Mouse (Mus musculus) lung, embryonic 14.5 days (tissue): ENCODE results near the gene Rbm8a. TPM values are rescaled to one million over a fixed set of nuclear protein-coding genes. Genes with fewer than 3 reads are reported as not detected.

Source experiments
- ATAC-seq: fragments of 200-750 bp; cut with Nextera tagmentation; 2 replicates; pipeline ENCODE4 v1.8.0; 2017; ENCODE audit warnings: mild to moderate bottlenecking, moderate TSS enrichment, moderate library complexity; ENCODE audit not compliant: insufficient read depth
- DNase-seq: peaks from one replicate; pipeline ENCODE4 v3.0.0-alpha.2; 2015
- H3K27ac ChIP-seq: fragments of 300-500 bp; sonication (generic); 2 replicates; pipeline ENCODE4 v1.5.1; 2014; ENCODE audit warnings: low read depth, mild to moderate bottlenecking, moderate library complexity
- H3K27me3 ChIP-seq: fragments of 300-500 bp; sonication (generic); 2 replicates; pipeline ENCODE4 v1.6.1; 2014; ENCODE audit warnings: low read length, control low read depth; ENCODE audit not compliant: insufficient read depth
- H3K36me3 ChIP-seq: fragments of 300-500 bp; sonication (generic); 2 replicates; pipeline ENCODE4 v1.6.1; 2014; ENCODE audit warnings: control low read depth; ENCODE audit not compliant: insufficient read depth
- H3K4me1 ChIP-seq: fragments of 300-500 bp; sonication (generic); 2 replicates; pipeline ENCODE4 v1.6.1; 2014; ENCODE audit warnings: antibody characterized with exemption, control low read depth; ENCODE audit not compliant: insufficient read depth
- H3K4me2 ChIP-seq: fragments of 300-500 bp; sonication (generic); 2 replicates; pipeline ENCODE4 v1.6.1; 2014; ENCODE audit warnings: mild to moderate bottlenecking
- H3K4me3 ChIP-seq: fragments of 300-500 bp; sonication (generic); 2 replicates; pipeline ENCODE4 v1.5.1; 2014; ENCODE audit warnings: low read depth, low read length
- H3K9ac ChIP-seq: fragments of 300-500 bp; sonication (generic); 2 replicates; pipeline ENCODE4 v1.6.1; 2014
- H3K9me3 ChIP-seq: fragments of 300-500 bp; sonication (generic); 2 replicates; pipeline ENCODE4 v1.6.1; 2016; ENCODE audit warnings: low read depth, low read length, control low read depth
- CTCF ChIP-seq: IDR thresholded peaks from 2 replicates; pipeline ENCODE4 v1.5.1; 2016; ENCODE audit warnings: antibody characterized with exemption, low read depth
- WGBS: fragments of 180-500 bp; shearing (Covaris S2); extraction: QIAGEN DNeasy Blood & Tissue Kit; methylation state at CpG from one replicate; pipeline ENCODE4 v1.1.7; 2014; 5-methylcytosine and 5-hydroxymethylcytosine counted together
- polyA plus RNA-seq: library from polyadenylated mRNA; unstranded; fragments of >200 nt; fragmentation: Nextera tagmentation; extraction: Ambion mirVana; gene quantifications from 2 replicates; pipeline ENCODE4 v1.2.1, GENCODE M21; 2014

The Rbm8a gene
- polyA plus RNA-seq, 1 experiment from 2014 or later, result 163 TPM

GRCm38 (mm10) chr3:96678456-96678855 lies 48.7 kb downstream of the Rbm8a start:
- no peak overlapping the region for H3K9ac ChIP-seq
- WGBS, result 68% methylated on average over 7 of the region's 7 CpGs
- no peak for TF ChIP-seq CTCF
- DNase-seq, result no peak
- no peaks in the 10 kb centered on the region for H3K4me1 ChIP-seq
- no peak overlapping the region for H3K27ac ChIP-seq
- no peak overlapping the region for H3K4me3 ChIP-seq
- no peak for ATAC-seq
- no peaks in the 10 kb centered on the region for H3K9me3 ChIP-seq
- H3K4me2 ChIP-seq, result no peak overlapping the region
- H3K36me3 ChIP-seq, result no peaks in the 10 kb centered on the region
- H3K27me3 ChIP-seq, result peaks cover 9% of the 10 kb centered on the region; the same call in 1 of the 2 replicates

GRCm38 (mm10) chr3:96679159-96679674 lies 49.5 kb downstream of the Rbm8a start:
- no peak for ATAC-seq

GRCm38 (mm10) chr3:96680269-96680956 lies 50.7 kb downstream of the Rbm8a start:
- no peak overlapping the region for H3K4me2 ChIP-seq
- H3K27me3 ChIP-seq, result peaks cover 15% of the 10 kb centered on the region
- H3K36me3 ChIP-seq, result no peaks in the 10 kb centered on the region
- 25% methylated on average over 12 of the region's 12 CpGs for WGBS
- TF ChIP-seq CTCF, result no peak
- H3K9me3 ChIP-seq, result no peaks in the 10 kb centered on the region
- DNase-seq (no peak), ATAC-seq (no peak)
- no peak overlapping the region for H3K9ac ChIP-seq
- H3K4me3 ChIP-seq, result no peak overlapping the region
- no peak overlapping the region for H3K27ac ChIP-seq
- H3K4me1 ChIP-seq, result no peaks in the 10 kb centered on the region

More at GRCm38 (mm10) chr3:96679159-96679674, 49.5 kb downstream of the Rbm8a start:
- peaks cover 11% of the 10 kb centered on the region for H3K27me3 ChIP-seq
- TF ChIP-seq CTCF, result no peak
- H3K4me2 ChIP-seq, result no peak overlapping the region
- 16% methylated on average over 5 of the region's 5 CpGs for WGBS
- H3K27ac ChIP-seq, result no peak overlapping the region
- no peaks in the 10 kb centered on the region for H3K9me3 ChIP-seq
- no peaks in the 10 kb centered on the region for H3K36me3 ChIP-seq
- no peak overlapping the region for H3K4me3 ChIP-seq
- no peak overlapping the region for H3K9ac ChIP-seq
- H3K4me1 ChIP-seq, result no peaks in the 10 kb centered on the region
- DNase-seq, result no peak

Other genes with a start within 250 kb of the Rbm8a start
- gene BC107364, start 177.6 kb upstream of the Rbm8a start, polyA plus RNA-seq, result not detected in 2 replicates
- gene Hfe2, start 104.8 kb upstream of the Rbm8a start, polyA plus RNA-seq, result 0.20 and 0.35 TPM in 2 replicates
- 77.2 and 96.5 TPM in 2 replicates for gene Txnip, start 72.0 kb upstream of the Rbm8a start, polyA plus RNA-seq
- gene Gm16253, start 52.9 kb upstream of the Rbm8a start, polyA plus RNA-seq, result 0.89 and 1.2 TPM in 2 replicates
- 17.8 and 22.9 TPM in 2 replicates for gene Polr3gl, start 35.8 kb upstream of the Rbm8a start, polyA plus RNA-seq
- gene Ankrd34a, start 33.3 kb upstream of the Rbm8a start, polyA plus RNA-seq, result 2.0 and 2.5 TPM in 2 replicates
- gene Lix1l, start 28.8 kb upstream of the Rbm8a start, polyA plus RNA-seq, result 7.9 and 8.3 TPM in 2 replicates
- gene Pex11b, start 5.4 kb downstream of the Rbm8a start, polyA plus RNA-seq, result 55.8 and 56.5 TPM in 2 replicates
- gene Gm42957, start 5.5 kb downstream of the Rbm8a start, polyA plus RNA-seq, result 0.09 and 0.24 TPM in 2 replicates
- 0.70 and 1.2 TPM in 2 replicates for gene Itga10, start 15.7 kb downstream of the Rbm8a start, polyA plus RNA-seq
- 0.12 and 0.15 TPM in 2 replicates for gene Ankrd35, start 40.2 kb downstream of the Rbm8a start, polyA plus RNA-seq
- gene Pias3, start 66.5 kb downstream of the Rbm8a start, polyA plus RNA-seq, result 44.0 and 49.1 TPM in 2 replicates
- 7.1 and 8.2 TPM in 2 replicates for gene Nudt17, start 78.6 kb downstream of the Rbm8a start, polyA plus RNA-seq
- 33.7 and 34.2 TPM in 2 replicates for gene Polr3c, start 97.7 kb downstream of the Rbm8a start, polyA plus RNA-seq
- gene Rnf115, start 97.7 kb downstream of the Rbm8a start, polyA plus RNA-seq, result 53.7 and 54.2 TPM in 2 replicates
- 0.08 TPM in 1 of 2 replicates, not detected in the other for gene Pdzk1, start 199.4 kb downstream of the Rbm8a start, polyA plus RNA-seq
- gene Cd160, start 199.4 kb downstream of the Rbm8a start, polyA plus RNA-seq, result 0.07 and 0.09 TPM in 2 replicates